Mouse (Mus musculus) large intestine, adult 2 months (tissue): ENCODE measurements around the gene Cpn1. TPM values are rescaled to one million over a fixed set of nuclear protein-coding genes. Genes with fewer than 3 reads are reported as not detected.

Experiments
- DNase-seq: peaks from one replicate; pipeline ENCODE4 v3.0.0-alpha.2; 2012; ENCODE audit warnings: low read depth, low spot score
- WGBS: fragments of 180-500 bp; shearing (Covaris S2); methylation state at CpG from one replicate; pipeline ENCODE4 v1.1.7; 2018; 5-methylcytosine and 5-hydroxymethylcytosine counted together
- polyA plus RNA-seq: library from polyadenylated mRNA; depleted of rRNA; stranded (reverse); fragments of >200 nt; gene quantifications from 2 replicates; pipeline ENCODE4 v1.2.3, GENCODE M21; 2012; rRNA removed

The Cpn1 gene
- polyA plus RNA-seq, result 1.4 and 2.4 TPM in 2 replicates

DNA sequence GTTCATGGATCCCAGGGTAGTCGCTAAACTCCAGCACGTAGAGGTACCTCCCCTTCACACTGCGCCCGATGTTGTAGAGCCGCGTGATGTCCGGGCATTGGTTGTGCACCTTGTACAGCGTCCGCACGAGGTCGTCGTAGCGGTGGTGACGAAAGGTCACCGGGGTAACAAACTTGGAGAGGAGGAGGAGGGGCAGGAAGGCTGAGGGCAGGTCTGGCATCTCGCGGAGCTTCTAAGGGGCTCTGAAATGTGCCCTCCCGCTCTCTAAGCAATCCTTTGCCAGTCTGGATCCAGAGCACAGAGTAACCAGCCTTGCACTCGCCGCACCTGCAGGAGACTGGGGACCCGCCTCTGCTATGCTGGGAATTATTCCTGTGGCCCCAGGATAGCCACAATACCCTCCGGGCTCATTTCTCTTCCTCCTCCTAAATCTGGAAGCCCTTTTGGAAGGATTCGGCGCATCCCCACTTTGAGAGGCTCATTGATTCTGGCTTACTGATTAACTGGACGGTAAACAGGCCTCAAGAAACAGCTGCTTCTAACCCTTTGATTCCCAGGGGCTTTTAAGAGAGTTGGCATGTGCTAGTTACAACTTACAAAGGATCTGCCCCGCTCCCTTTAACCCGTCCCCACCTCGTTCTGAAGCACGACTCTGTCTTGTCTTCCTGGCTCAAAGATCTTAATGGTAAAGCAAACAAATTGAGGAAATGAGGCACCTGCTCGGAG, at the start of gene Cpn1:
TSS of gene Cpn1 (minus strand) at position 488 of the 726 bp plus-strand sequence.
- DNase-seq, result no peak
- 11% methylated on average over 30 of the region's 30 CpGs for WGBS

DNA sequence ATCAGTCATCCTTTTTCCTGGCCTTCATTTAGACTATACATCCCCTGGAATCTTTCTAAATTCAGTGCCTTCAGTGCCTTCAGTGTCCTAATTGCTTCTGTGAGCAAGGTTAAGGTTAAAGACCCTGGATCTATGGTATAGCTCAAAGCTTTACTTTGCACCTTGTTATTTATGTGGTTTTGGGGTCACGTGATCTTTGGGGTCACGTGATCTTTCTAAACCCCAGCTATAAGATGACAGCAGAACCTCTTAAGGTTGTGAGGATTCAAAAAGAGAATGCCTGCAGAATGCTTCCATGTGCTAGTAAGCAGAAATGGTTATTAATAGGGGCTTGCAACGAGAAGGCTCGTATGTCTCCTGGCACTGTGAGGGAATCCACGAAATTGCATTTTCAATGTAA, 47.0 kb upstream of the Cpn1 start:
- WGBS, result 95% methylated on average over 5 of the region's 5 CpGs
- DNase-seq, result no peak

DNA sequence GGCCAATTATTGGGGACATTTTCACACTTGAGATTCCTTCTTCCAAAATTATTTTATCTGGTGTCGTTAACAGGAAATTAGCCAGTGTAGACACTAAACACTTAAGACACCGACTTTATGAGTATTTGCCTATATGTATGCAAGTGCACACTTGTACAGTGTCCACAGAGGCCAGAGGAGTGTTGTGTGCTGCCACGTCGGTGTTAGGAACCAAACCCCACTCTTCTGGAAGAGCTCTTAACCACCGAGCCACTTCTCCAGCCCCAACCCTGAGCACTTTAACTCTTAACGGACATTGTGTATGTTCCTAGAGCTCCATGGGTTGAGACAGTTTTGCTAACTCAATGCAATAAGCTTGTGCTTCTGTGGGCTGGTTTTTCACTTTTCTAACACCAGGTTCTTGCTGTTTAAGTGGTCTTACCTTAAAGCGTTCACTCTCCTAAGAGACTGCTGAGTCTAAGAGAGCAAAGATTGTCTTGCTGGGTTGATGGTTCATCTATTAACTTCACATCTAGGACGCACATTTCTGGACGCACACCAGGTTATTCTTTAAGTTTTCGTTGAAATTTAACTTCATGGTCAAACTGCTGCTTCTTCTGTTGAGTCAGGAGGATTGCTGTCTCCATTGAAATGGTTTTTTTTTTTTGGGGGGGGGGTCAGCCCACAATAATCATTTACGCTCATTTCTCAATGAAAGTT, 45.8 kb upstream of the Cpn1 start:
- WGBS, result 70% methylated on average over 11 of the region's 11 CpGs
- no peak for DNase-seq

DNA sequence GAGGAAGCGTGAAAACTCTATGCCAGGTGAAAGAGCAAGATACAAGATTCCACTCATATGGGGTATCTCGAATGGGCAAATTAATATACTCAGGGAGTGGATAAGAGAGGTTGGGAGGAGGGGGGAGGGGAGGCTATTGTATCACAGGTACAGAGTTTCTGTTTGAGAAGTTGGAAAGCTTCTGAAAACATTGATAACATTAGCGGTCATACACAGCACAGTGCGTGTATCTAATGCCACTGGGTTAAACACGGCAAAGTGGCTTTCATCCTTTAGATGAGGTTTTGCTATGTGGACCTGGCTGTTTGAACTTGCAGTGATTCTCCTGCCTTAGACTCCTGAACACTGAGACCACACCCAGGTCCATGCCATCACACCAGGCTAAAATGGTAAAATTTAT, 43.7 kb upstream of the Cpn1 start:
- 76% methylated on average over 5 of the region's 5 CpGs for WGBS
- no peak for DNase-seq

DNA sequence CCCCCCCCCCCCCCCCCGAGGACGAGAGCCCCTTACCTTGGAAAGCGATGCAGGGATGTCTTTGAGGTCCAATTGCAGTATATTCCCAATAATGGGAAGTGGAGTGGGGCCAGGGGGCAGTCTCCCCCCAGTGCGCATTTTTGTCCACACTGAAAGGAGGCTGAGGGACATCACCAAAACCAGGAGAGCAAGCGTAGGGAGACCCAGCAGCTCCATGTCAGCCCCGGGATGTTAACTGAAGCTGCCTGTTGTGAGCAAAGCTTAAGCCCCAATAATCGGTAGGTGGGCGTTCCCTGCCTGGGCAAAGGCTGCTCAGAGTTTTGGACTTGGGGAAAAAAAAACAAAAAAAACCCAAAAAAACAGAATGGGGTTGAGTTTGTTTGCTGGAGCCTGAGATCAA, 42.6 kb upstream of the Cpn1 start, which contains the start of gene Cyp2c23:
TSS of gene Cyp2c23 (minus strand) at position 237 of the 400 bp plus-strand sequence.
- no peak for DNase-seq
- WGBS, result 81% methylated on average over 6 of the region's 8 CpGs

DNA sequence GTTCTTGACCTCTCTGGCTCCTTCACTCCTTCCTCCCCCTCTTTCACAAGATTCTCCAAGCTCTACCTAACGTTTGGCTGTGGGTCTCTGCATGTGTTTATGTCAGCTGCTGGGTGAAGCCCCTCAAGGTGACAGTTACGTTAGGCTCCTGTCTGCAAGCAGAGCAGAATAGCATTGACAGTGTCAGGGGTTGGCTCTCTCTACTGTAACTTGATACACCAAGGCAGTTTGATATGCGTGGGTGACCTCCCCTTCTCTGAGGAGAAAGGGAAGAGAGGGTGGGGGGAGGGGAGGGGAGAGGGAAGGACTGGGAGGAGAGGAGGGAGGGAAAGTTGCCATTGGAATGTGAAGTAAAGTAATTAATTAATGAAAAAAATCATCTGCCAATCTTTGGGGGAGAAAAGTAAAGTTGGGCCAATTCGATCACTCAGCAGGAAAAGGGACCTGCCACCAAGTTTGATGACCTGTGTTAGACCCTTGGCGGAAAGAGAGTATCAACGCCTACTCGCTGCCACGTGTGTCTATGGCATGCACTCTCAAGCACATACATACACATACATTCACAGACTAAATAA, 40.7 kb upstream of the Cpn1 start:
- WGBS, result 84% methylated on average over 8 of the region's 8 CpGs
- DNase-seq, result no peak

DNA sequence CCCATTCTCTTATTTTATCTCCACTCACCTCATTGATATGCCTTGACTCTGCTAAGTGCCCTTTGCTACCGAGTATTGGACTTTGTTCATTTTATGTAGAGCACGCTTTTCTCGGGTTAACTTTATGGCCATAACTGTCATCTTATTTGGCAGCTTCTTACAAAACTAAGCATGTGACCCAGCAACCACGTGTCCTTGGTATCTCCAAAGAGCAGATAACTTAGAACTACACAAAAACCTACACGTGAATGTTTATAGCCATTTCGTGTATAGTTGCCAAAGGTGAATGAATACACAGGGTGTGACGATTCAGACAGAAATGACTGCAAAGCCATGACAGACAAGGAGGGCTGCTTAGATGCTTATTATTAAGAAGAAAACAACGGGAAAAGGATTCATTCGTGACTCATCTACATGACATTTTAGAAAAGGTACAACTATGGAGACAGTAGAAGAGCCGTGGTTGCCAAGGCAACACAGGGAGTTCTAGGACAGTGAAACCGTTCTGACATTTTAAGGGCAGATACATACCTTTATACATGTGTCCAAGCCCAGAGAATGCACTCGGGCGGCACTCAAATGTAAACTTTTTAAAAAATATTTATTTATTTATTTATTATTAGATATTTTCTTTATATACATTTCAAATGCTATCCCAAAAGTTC, 38.7 kb upstream of the Cpn1 start:
- DNase-seq, result peak; percentile 91
- WGBS, result 45% methylated on average over 13 of the region's 13 CpGs

DNA sequence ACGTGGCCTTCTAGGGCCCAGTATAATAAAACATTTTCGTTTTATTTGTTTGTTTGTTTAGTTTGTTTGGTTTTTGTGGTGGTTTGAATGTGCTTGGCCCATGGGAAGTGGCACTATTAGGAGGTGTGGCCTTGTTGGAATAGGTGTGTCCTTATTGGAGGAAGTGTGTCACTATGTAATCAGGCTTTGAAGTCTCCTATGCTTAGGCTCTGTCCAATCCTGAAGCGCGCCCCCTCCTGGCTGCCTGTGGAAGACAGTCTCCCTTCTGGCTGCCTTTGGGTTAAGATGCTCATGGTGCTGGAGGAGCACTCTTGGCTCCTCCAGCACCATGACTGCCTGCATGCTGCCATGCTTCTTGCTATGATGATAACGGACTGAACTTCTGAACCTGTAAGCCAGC, 36.7 kb upstream of the Cpn1 start:
- WGBS, result 61% methylated on average over 5 of the region's 5 CpGs
- peak; percentile 31 for DNase-seq

DNA sequence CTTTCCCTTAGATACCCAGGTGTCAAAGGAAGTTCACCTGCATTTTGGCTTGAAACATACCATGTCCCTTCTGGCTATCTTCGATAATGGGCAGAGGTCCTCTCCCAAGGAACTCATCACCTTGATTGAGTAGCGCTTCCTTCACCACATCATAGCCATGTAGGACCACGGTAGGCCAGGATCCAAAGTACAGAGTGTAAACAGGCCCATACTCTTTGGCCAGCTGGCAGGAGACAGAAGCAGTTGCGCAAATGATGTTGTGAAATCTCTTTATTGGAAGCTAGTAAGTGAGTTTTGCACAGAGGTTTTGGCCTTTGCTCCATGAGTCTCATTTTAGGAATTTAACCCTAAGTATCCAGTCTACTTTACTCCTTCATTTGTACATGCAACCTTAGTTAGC, 35.1 kb upstream of the Cpn1 start:
- DNase-seq, result peak; percentile 50
- WGBS, result 28% methylated on average over 4 of the region's 4 CpGs

DNA sequence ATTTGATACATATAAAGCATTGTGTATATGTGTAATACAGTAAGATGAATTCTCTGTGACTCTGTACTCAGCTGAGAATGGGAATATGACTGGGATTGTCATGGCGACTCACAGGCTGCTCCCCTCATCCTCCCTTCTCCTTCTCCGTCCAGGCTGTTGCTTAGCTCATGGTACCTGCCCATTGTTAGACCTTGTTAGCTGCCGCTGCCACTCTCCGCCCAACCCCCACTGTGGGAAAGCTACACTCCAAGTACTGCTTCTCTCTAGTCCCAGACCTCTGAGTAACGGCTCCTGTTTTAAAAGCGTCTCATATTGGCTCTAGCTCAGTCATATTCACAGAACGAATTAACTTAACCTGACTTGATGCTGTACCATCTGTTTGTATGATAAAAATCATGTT, 33.4 kb upstream of the Cpn1 start:
- DNase-seq, result no peak
- 75% methylated on average over 7 of the region's 7 CpGs for WGBS

DNA sequence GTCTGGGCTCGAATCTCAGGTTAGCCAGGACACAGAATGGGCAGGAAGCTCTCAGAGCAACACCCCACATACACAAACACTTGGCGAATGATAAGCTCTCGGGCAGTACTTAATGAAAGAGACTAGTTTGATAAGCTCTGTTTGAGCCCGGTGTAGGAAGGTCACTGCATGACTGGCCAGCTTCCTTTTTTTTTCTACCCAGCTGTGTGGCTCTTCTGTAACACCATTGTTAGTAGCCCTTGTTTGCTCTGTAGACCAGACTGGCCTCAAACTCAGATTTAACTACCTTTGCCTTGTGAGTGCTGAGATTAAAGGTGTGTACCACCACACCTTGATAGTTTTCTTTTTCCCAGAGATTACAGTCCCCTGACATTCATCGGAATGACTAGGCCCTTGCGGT, 27.5 kb upstream of the Cpn1 start:
- 48% methylated on average over 6 of the region's 6 CpGs for WGBS
- DNase-seq, result no peak

DNA sequence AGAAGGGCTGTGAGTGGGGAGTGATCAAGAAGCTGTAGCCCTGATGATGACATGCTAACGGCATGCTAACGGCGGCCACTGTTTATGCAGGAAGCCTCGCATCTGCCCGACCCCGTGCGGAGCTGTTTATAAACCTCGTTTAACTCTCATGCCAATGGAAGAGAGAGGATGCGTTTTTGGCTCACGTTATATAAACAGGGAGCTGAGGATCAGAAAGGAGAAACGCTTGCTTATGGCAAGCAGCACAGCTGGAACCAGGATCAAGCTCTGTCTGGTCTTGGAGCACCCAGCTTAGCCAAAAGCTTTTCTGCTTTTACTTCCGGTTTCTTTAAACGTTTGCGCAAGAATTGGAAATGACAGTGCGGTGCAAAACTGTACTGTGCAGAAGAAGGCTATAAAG, 22.4 kb upstream of the Cpn1 start:
- no peak for DNase-seq
- WGBS, result 47% methylated on average over 15 of the region's 15 CpGs

DNA sequence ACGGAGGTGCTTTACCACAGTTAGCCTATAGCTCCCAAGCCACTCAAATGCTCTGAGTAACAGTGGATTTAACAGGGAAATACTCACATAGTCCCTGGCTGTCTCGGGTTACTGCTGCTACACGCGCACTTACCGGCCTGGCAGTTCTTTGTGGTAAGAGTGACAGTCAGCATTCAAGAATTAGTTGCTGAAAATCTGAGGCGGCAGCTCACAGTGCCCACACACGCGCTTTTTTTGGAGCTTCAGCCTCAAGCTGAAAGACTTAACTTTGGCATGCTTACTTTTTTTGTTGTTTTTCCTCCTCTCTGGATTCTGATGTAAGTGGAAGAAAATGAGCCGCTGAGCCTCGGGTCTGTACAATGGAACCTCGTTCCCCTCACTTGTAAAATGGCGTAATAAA, 20.8 kb upstream of the Cpn1 start:
- DNase-seq, result no peak
- 62% methylated on average over 12 of the region's 12 CpGs for WGBS

DNA sequence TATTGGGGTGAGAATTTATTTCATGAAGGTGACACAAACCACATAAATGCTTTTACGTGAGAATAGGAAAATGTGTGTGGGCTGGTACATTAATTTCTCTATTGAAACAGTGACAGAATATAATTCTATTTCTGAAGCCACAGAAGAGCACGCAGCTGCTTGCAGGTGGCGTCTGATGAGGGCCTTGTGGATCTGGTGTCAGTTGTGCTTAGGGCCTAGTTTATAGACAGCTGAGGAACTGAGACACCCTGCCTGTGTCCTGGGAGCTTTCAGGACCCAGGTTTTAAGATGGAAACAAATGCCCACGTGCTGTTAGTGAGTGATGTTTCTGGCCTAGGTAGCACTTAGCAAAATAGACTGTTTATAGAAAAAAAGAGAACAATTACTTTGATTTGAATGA, 18.7 kb upstream of the Cpn1 start:
- DNase-seq, result no peak
- WGBS, result 74% methylated on average over 4 of the region's 4 CpGs

DNA sequence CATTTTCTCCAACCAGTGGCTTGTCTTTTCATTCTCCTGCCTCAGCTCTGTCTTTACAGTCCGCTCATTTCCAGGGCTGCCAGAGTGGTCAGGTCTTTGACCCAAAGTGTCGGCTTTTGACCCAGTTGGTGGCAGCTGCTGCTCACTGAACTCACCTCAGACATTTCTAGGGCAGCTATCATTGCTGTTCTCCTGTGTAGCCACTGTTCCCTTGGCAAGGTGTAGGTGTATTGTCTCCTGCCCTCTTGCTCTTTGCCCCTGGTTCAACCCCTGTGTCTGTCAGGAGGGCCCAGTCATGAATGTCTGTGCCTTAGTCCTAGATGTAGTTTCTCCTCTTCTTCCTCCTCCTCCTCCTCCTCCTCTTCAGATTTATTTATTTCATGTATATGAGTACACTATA, 17.9 kb upstream of the Cpn1 start:
- 91% methylated on average over 2 of the region's 2 CpGs for WGBS
- no peak for DNase-seq

DNA sequence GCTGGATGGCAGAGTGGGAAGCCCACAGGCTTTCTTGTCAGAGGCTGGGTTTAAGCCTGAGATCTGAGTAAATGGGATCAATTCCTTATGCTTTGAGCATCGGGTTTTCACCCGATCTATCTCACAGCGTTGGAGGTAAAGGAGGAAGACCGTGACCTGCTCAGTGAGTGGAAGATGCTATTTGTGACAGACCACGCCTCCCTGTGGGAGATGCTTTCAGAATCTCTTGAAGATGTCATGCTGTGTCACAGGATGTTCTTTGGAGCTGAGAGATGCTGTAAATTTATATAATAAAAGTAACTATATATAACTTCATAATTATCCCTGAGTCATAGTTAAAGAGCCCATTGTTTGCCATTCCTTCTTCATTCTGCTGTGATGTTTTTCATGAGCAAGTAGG, 14.4 kb upstream of the Cpn1 start:
- WGBS, result 80% methylated on average over 5 of the region's 5 CpGs
- no peak for DNase-seq

DNA sequence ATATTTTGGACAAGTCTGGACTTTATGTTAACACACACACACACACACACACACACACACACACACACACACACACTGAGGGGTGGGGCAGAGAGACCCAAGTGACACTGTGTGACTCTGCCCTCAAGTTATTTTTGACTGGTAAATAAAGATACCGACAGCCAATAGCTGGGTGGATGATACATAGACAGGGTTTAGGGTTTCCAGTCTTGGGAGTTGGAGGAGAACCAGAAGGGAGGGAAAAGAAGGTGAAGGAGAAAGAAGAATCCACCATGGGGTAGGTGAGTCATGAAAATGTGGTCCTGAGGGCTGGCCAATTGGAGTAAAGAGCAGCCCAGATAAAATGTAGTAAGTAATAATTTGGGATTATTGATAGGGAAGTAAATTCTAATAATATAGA, 13.7 kb upstream of the Cpn1 start:
- 50% methylated on average over 1 of the region's 1 CpGs for WGBS
- no peak for DNase-seq

DNA sequence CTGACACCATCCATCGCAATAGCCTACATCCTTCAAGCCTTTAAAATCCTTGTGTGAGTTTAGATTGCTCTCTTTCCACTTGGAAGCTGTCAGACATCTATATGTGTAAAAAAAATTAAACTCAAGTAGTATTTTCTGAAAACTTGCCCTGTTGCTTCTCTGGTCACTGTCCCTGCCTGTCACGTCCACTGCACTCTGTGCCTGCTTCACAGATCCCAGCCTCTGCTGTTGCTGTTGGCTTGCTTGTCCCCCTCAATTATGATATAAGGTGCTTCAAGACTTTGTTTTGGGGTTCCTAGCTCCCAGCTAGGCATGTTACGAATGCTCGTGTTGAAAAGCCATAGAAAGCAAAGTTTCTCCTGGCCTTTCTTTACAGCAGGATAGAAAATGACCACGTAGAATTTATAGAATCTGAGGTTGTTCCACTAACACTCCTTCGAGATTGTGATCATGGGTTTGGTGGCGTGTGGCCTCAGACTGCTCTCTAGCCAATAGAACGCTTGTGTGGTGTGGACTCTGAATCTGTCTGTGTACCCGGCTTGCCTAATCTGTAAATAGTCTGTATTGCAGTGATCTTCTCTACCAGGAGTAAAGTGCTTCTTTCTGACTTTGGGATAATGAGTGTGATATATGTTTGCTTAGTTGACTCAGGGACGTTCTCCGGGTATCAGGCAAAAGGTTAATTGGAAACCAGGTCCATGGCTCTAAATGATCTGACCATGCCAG, 12.6 kb upstream of the Cpn1 start:
- DNase-seq, result no peak
- WGBS, result 53% methylated on average over 11 of the region's 11 CpGs

DNA sequence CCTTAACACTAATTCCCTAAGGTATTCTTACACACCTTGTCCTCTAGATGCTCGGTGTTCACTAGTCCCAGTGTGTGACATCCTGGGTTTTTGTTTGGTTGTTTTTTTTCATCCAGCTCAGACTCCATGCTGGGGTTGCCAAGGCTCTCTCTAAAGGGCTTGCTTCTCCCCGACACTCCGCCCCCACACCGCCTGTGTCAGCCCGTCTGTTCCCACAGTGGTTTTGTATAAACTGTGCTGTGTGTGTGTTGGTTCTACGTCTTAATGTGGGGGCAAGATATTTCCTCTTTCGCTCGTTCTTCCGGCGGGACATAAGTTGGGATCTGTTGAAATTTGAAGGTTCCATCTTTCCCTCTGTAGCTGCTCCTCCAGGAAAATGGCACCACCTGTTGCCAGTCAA, 11.7 kb upstream of the Cpn1 start:
- DNase-seq, result no peak
- 76% methylated on average over 10 of the region's 10 CpGs for WGBS

DNA sequence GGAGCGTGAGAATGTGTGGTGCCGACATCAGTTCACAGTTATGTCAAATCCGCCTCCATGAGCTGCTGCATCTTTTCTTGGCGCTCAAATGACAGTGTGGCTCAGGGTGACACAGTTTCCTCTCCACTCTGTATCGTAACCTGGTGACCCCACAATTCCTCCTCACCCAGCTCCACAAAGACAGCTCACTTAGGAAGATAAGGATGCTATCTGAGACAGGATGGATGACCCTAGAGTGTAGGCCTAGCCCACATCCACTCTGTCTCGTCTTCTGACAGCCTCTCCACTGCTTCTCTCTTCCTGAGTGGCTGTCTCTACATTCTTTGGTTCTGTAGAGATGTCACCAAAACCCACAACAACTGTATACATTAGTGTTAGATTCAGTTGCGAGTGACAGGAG, 9.1 kb upstream of the Cpn1 start:
- DNase-seq, result no peak
- WGBS, result 87% methylated on average over 7 of the region's 7 CpGs
